Mouse (Mus musculus) ovary, adult 10 weeks (tissue): Measurements from ENCODE around the gene Gm17455. TPM values are rescaled to one million over a fixed set of nuclear protein-coding genes. Genes with fewer than 3 reads are reported as not detected.

Experiments used
- polyA plus RNA-seq: library from polyadenylated mRNA; stranded (reverse); fragments of 350-450 nt; fragmentation: Illumina TruSeq; extraction: RNeasy Lipid Tissue Mini Kit (QIAGEN cat#74804); gene quantifications from one replicate; pipeline ENCODE4 v1.2.3, GENCODE M21; 2014

The Gm17455 gene
- not detected for polyA plus RNA-seq

GRCm38 (mm10) chr10:60399449-60399848, at the start of gene Gm17455:
TSS of gene Gm17455 (plus strand) at chr10:60399726.

Other genes starting within 250 kb of the Gm17455 start
- 3.7 TPM for gene Chst3, start 180.5 kb upstream of the Gm17455 start, polyA plus RNA-seq
- 121 TPM for gene Psap, start 122.1 kb upstream of the Gm17455 start, polyA plus RNA-seq
- 3.1 TPM for gene Vsir, start 52.9 kb upstream of the Gm17455 start, polyA plus RNA-seq